Mouse (Mus musculus): ENCODE results near the gene Olfr312. TPM values are rescaled to one million over a fixed set of nuclear protein-coding genes. Genes with fewer than 3 reads are reported as not detected.
A peak's percentile ranks its signal among the peaks of the same experiment; 100 is the strongest.
"Not testable (repeated sequence)": the region's sequence is repeated elsewhere in the genome, so short reads cannot be mapped to it uniquely, and the experiment has no call there.

Olfr312 gene
- polyA plus RNA-seq, 1 experiment from 2014 or later: not detected

DNA sequence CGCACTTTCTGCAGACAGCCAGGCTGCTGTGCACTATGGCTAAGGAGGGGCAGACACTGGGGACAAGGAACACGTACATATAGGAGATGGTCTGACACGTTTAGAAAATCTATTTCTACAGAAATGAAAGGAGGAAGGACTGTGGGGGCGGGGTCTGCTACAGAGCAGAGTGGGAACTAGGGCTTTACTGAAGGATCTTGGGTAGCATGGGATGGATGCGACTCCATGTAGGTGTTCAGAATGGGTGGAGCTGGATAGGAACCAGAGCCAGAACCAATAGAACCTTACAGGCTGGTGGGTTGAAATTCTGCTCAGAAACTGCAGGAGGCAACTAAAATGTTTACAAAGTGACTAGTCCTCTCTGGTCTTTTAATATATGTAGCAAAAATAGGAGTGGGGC lies 29.3 kb upstream of the Olfr312 start:
- WGBS: 83% methylated on average over 5 of the region's 5 CpGs
- Histone ChIP-seq H3K4me1 (replicated peaks; ENCODE audit: control insufficient read depth, insufficient read depth, low read length) (peaks cover 7% of the 10 kb centered on the region; the same call in 1 of the 2 replicates), H3K27ac (ENCODE audit: low read length) (no peak overlapping the region), H3K9ac (replicated peaks; ENCODE audit: low read depth, low read length) (no peak overlapping the region), H3K9me3 (ENCODE audit: control insufficient read depth, low read length) (no peaks in the 10 kb centered on the region), H3K4me2 (ENCODE audit: low read length) (no peak overlapping the region), H3K27me3 (replicated peaks; ENCODE audit: control insufficient read depth, insufficient read depth, low read length) (no peaks in the 10 kb centered on the region), H3K4me3 (replicated peaks; ENCODE audit: low read length) (no peak overlapping the region), H3K36me3 (ENCODE audit: control insufficient read depth, insufficient read depth) (no peaks in the 10 kb centered on the region)
- no peak for ATAC-seq

DNA sequence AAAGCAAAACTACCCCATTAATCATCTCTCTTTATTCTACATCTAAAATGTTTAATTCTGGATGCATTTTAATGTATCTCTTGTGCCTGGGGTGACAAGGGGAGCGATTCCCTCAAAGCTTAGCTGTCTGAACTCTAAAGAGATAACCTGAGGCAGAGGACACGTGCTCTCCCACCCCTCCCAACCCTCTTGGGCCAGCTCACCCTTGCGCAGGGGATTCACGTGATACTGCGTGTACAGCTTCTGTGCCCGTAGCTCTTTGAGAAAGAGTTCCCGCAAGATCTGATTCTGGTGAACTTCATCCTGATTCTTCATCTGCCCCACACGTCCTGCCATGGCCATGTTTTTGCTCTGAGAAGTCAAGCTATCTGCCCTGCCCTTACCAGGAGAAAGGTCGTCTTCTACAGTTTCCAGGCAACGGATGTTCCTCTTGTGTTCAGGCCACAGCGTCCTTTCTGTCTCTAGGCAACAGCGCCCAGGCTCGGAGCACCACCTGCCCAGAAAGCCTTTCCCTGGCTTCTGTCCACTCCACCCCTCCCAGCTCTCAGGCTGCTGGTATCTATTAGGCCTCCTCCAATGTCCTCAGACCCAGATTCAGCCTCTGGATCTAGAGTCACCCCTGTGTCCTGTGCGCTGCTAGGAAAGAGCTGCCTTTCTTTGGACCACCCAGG lies 27.3 kb upstream of the Olfr312 start, which contains the start of gene Fam183b:
TSS of gene Fam183b (minus strand) at position 403 of the 671 bp plus-strand sequence.
- H3K4me3 ChIP-seq (replicated peaks; ENCODE audit: low read length): no peak within 1 kb of the TSS

DNA sequence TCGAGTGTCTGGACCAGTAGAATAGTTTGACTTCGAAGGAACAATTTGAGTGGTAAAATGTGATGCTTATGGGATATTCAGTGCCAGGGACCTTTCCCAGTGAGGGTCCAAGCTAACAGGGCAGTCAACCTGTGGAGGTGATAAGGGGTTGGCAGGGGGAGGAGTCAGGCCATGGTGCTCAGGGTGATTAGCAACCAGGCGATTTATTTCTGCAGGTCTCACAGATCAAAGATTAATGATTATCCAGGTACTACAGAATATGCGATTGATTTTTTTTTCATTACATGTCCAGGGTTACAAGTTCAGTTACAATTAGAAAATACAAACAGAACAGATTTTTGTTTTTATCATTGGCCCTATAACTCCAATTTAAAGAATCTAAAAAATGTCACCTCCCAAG lies 25.2 kb upstream of the Olfr312 start:
- Histone ChIP-seq H3K4me1 (replicated peaks; ENCODE audit: control insufficient read depth, insufficient read depth, low read length) (peaks cover 7% of the 10 kb centered on the region; the same call in 1 of the 2 replicates), H3K9ac (replicated peaks; ENCODE audit: low read depth, low read length) (no peak overlapping the region), H3K27me3 (replicated peaks; ENCODE audit: control insufficient read depth, insufficient read depth, low read length) (no peaks in the 10 kb centered on the region), H3K4me3 (replicated peaks; ENCODE audit: low read length) (no peak overlapping the region), H3K4me2 (ENCODE audit: low read length) (no peak overlapping the region), H3K9me3 (ENCODE audit: control insufficient read depth, low read length) (no peaks in the 10 kb centered on the region), H3K36me3 (ENCODE audit: control insufficient read depth, insufficient read depth) (no peaks in the 10 kb centered on the region), H3K27ac (ENCODE audit: low read length) (no peak overlapping the region)
- 76% methylated on average over 4 of the region's 4 CpGs for WGBS
- no peak for ATAC-seq

More for the DNA sequence above, 27.3 kb upstream of the Olfr312 start, which contains the start of gene Fam183b:
- WGBS: 31% methylated on average over 14 of the region's 14 CpGs
- H3K4me2 ChIP-seq (ENCODE audit: low read length): peak within 1 kb of the TSS; percentile 29; the same call in 1 of the 2 replicates
- H3K36me3 ChIP-seq (ENCODE audit: control insufficient read depth, insufficient read depth): no peaks in the 10 kb centered on the region
- no peak within 1 kb of the TSS for H3K27ac ChIP-seq (ENCODE audit: low read length)
- H3K9me3 ChIP-seq (ENCODE audit: control insufficient read depth, low read length): no peaks in the 10 kb centered on the region
- H3K4me1 ChIP-seq (replicated peaks; ENCODE audit: control insufficient read depth, insufficient read depth, low read length): peaks cover 7% of the 10 kb centered on the region; the same call in 1 of the 2 replicates
- peak; percentile 36; the same call in 1 of the 2 replicates for ATAC-seq
- H3K9ac ChIP-seq (replicated peaks; ENCODE audit: low read depth, low read length): no peak within 1 kb of the TSS
- no peaks in the 10 kb centered on the region for H3K27me3 ChIP-seq (replicated peaks; ENCODE audit: control insufficient read depth, insufficient read depth, low read length)

DNA sequence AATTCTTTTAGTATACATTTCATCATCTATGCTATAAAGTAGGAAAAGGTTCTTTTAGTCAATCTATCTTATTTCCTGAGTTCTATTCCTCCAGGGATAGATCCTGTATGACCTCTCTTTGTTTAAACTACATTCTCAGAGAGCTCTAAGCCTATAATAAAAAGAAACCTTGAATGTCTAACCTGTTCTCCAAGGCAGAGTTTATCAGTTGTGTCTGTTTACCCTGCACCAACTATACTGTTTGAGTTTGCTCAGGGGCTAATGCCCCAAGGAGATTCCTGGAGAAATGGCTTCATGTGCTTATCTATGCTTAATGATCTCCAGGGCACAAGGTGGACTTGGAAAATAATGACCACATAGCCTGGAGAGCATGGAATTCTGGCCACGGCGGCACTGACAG lies 24.6 kb upstream of the Olfr312 start:
- 85% methylated on average over 2 of the region's 2 CpGs for WGBS

DNA sequence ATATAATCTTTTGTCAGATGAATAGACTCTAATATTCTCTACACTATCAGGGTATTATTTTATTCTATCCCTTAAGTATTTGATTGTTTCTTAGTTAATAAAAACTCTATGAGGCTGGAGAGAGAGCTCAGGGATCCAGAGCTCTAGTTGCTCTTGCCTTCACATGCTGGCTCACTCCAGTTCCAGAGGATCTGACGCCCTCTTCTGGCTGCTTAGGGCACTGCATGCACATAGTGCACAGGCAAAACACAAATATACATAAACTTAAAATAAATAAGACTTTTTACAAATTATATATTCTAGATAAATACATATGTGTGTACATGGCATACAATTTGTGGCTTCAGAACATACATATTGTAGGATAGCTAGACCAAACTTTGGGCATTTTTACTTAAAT lies 17.0 kb upstream of the Olfr312 start:
- WGBS: 4% methylated on average over 1 of the region's 1 CpGs

More for the DNA sequence above, 24.6 kb upstream of the Olfr312 start:
- no peak overlapping the region for H3K4me2 ChIP-seq (ENCODE audit: low read length)
- peaks cover 7% of the 10 kb centered on the region; the same call in 1 of the 2 replicates for H3K4me1 ChIP-seq (replicated peaks; ENCODE audit: control insufficient read depth, insufficient read depth, low read length)
- H3K9me3 ChIP-seq (ENCODE audit: control insufficient read depth, low read length): no peaks in the 10 kb centered on the region
- no peaks in the 10 kb centered on the region for H3K27me3 ChIP-seq (replicated peaks; ENCODE audit: control insufficient read depth, insufficient read depth, low read length)
- no peak overlapping the region for H3K27ac ChIP-seq (ENCODE audit: low read length)
- no peak for ATAC-seq
- no peak overlapping the region for H3K4me3 ChIP-seq (replicated peaks; ENCODE audit: low read length)
- H3K9ac ChIP-seq (replicated peaks; ENCODE audit: low read depth, low read length): no peak overlapping the region
- no peaks in the 10 kb centered on the region for H3K36me3 ChIP-seq (ENCODE audit: control insufficient read depth, insufficient read depth)

DNA sequence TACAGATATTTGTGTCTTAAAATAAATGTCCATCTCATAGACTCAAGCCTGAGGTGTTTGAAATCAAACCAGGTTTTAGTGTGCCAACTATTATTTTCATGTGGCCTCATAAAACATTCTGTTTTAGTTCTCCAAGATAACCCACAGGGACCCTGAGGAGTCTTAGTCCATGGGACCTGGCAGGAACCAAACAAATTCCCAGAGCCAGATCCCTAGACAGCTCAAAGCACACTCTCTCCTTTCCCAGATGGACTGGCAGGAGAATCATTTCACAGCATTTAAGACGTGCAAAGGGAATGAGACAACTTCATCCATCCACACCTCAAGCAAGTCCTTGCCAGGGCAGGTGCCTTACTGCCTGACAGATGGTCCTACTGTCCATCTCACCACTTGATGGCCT lies 14.3 kb upstream of the Olfr312 start, which contains the start of gene Olfr313:
TSS of gene Olfr313 (plus strand) at position 301 of the 400 bp plus-strand sequence.
- H3K4me3 ChIP-seq (replicated peaks; ENCODE audit: low read length); H3K9ac ChIP-seq (replicated peaks; ENCODE audit: low read depth, low read length); H3K4me2 ChIP-seq (ENCODE audit: low read length); H3K36me3 ChIP-seq (ENCODE audit: control insufficient read depth, insufficient read depth); H3K9me3 ChIP-seq (ENCODE audit: control insufficient read depth, low read length); H3K4me1 ChIP-seq (replicated peaks; ENCODE audit: control insufficient read depth, insufficient read depth, low read length); H3K27me3 ChIP-seq (replicated peaks; ENCODE audit: control insufficient read depth, insufficient read depth, low read length); ATAC-seq; H3K27ac ChIP-seq (ENCODE audit: low read length): not testable (repeated sequence)
- WGBS: 62% methylated on average over 1 of the region's 1 CpGs

More for the DNA sequence above, 17.0 kb upstream of the Olfr312 start:
- no peak overlapping the region for H3K4me3 ChIP-seq (replicated peaks; ENCODE audit: low read length)
- no peak overlapping the region for H3K9ac ChIP-seq (replicated peaks; ENCODE audit: low read depth, low read length)
- no peaks in the 10 kb centered on the region for H3K9me3 ChIP-seq (ENCODE audit: control insufficient read depth, low read length)
- no peak overlapping the region for H3K27ac ChIP-seq (ENCODE audit: low read length)
- H3K4me2 ChIP-seq (ENCODE audit: low read length): no peak overlapping the region
- no peaks in the 10 kb centered on the region for H3K4me1 ChIP-seq (replicated peaks; ENCODE audit: control insufficient read depth, insufficient read depth, low read length)
- no peak for ATAC-seq
- no peaks in the 10 kb centered on the region for H3K36me3 ChIP-seq (ENCODE audit: control insufficient read depth, insufficient read depth)
- no peaks in the 10 kb centered on the region; the same call in 1 of the 2 replicates for H3K27me3 ChIP-seq (replicated peaks; ENCODE audit: control insufficient read depth, insufficient read depth, low read length)

DNA sequence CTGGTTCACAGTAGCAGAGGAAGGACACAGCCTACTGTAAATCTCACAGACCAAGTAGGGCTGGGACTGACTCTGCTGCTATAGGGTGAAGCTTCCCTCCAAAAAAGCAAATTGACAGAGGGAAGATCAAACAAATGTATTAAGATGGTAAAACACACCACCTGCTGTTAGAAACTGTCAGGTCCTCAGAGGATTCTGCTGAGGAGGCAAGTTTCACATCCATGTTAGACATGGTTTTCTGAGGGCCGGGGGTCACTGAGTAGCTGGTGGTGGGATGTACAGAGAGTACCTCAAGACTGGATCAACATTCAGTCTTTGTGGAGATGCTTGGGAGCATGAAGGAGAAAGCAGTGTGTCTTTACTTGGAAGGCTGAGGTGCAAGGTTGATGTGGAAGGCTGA lies 13.4 kb upstream of the Olfr312 start:
- no peak overlapping the region for H3K4me2 ChIP-seq (ENCODE audit: low read length)
- H3K36me3 ChIP-seq (ENCODE audit: control insufficient read depth, insufficient read depth): no peaks in the 10 kb centered on the region
- H3K4me3 ChIP-seq (replicated peaks; ENCODE audit: low read length): no peak overlapping the region
- no peaks in the 10 kb centered on the region for H3K4me1 ChIP-seq (replicated peaks; ENCODE audit: control insufficient read depth, insufficient read depth, low read length)
- ATAC-seq: no peak
- WGBS: 76% methylated on average over 1 of the region's 1 CpGs
- H3K9ac ChIP-seq (replicated peaks; ENCODE audit: low read depth, low read length): no peak overlapping the region
- H3K27me3 ChIP-seq (replicated peaks; ENCODE audit: control insufficient read depth, insufficient read depth, low read length): no peaks in the 10 kb centered on the region; the same call in 1 of the 2 replicates
- no peaks in the 10 kb centered on the region for H3K9me3 ChIP-seq (ENCODE audit: control insufficient read depth, low read length)
- H3K27ac ChIP-seq (ENCODE audit: low read length): no peak overlapping the region

DNA sequence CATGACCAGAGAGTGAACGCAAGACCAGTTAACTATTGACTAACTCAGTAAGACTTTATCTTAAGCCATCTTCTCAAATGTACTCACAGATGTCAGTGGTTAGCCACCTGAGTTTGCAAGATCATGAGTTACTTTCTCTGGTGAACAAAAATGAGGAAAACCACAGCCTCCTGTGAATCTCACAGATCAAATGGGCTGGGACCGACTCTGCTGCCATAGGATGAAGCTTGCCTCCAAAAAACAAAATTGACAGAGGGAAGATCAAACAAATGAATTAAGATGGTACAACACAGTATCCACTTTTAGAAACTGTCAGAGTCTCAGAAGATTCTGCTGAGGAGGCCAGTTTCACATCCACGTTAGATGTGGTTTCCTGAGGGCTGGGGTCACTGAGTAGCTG lies 727 bp downstream of the Olfr312 start:
- Histone ChIP-seq H3K4me2 (ENCODE audit: low read length) (no peak overlapping the region), H3K9ac (replicated peaks; ENCODE audit: low read depth, low read length) (no peak overlapping the region), H3K9me3 (ENCODE audit: control insufficient read depth, low read length) (no peaks in the 10 kb centered on the region), H3K4me3 (replicated peaks; ENCODE audit: low read length) (no peak overlapping the region), H3K36me3 (ENCODE audit: control insufficient read depth, insufficient read depth) (no peaks in the 10 kb centered on the region), H3K27ac (ENCODE audit: low read length) (no peak overlapping the region), H3K4me1 (replicated peaks; ENCODE audit: control insufficient read depth, insufficient read depth, low read length) (no peaks in the 10 kb centered on the region), H3K27me3 (replicated peaks; ENCODE audit: control insufficient read depth, insufficient read depth, low read length) (no peaks in the 10 kb centered on the region)
- ATAC-seq: no peak
- 80% methylated on average over 3 of the region's 3 CpGs for WGBS

DNA sequence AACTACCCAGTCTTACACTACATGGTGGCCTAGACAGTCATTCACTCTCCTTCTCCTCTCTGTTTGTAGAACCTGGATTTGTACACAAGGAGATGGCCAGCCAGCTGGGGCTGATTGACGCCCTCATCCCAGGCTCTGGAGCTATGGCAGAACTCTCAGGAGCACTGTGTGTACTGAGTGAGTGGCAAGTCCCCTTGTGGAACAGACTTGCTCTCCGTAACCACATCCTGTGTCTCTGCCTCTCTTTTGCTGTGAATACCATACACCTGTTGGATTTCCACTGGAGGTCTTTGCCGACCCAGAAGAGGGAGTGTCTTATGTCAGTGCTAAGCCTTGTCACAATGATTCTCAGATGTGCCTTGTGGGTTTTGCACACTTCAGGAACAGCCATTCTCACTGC lies 3.5 kb downstream of the Olfr312 start:
- H3K36me3 ChIP-seq (ENCODE audit: control insufficient read depth, insufficient read depth); H3K27me3 ChIP-seq (replicated peaks; ENCODE audit: control insufficient read depth, insufficient read depth, low read length); H3K27ac ChIP-seq (ENCODE audit: low read length); ATAC-seq; H3K9ac ChIP-seq (replicated peaks; ENCODE audit: low read depth, low read length); H3K4me2 ChIP-seq (ENCODE audit: low read length); H3K4me3 ChIP-seq (replicated peaks; ENCODE audit: low read length); H3K9me3 ChIP-seq (ENCODE audit: control insufficient read depth, low read length); H3K4me1 ChIP-seq (replicated peaks; ENCODE audit: control insufficient read depth, insufficient read depth, low read length): not testable (repeated sequence)
- 82% methylated on average over 3 of the region's 3 CpGs for WGBS
